Mouse (Mus musculus): ENCODE results near the gene Unc50. TPM values are rescaled to one million over a fixed set of nuclear protein-coding genes. Genes with fewer than 3 reads are reported as not detected.

The Unc50 gene
- polyA plus RNA-seq, 1 experiment from 2014 or later = 144 TPM

GRCm38 (mm10) chr1:37479759-37480158, 49.8 kb downstream of the Unc50 start:
- H3K9ac ChIP-seq (replicated peaks; ENCODE audit: low read length) = no peak overlapping the region
- H3K4me3 ChIP-seq (ENCODE audit: low read length) = no peak overlapping the region
- H3K4me1 ChIP-seq (ENCODE audit: insufficient read depth, low read length) = 0 out of 2 replicates have a peak, but pooled peaks cover 3% of the 10 kb centered on the region
- H3K36me3 ChIP-seq (ENCODE audit: insufficient read depth, low read length) = no peaks in the 10 kb centered on the region
- H3K27me3 ChIP-seq (ENCODE audit: insufficient read depth, low read length) = no peaks in the 10 kb centered on the region
- ATAC-seq (ENCODE audit: low FRiP score, low TSS enrichment) = no peak
- no peak overlapping the region for H3K4me2 ChIP-seq (replicated peaks; ENCODE audit: low read depth, low read length)
- WGBS = 71% methylated on average over 8 of the region's 8 CpGs
- 0 out of 2 replicates have a peak, but pooled peaks cover 2% of the 10 kb centered on the region for H3K9me3 ChIP-seq (ENCODE audit: low read length)
- no peak overlapping the region for H3K27ac ChIP-seq (ENCODE audit: low read length)

- H3K4me1 ChIP-seq (ENCODE audit: insufficient read depth, low read length) = 0 out of 2 replicates have a peak, but pooled peaks cover 3% of the 10 kb centered on the region
- no peaks in the 10 kb centered on the region for H3K36me3 ChIP-seq (ENCODE audit: insufficient read depth, low read length)
- 0 out of 2 replicates have a peak, but pooled peaks cover 2% of the 10 kb centered on the region for H3K9me3 ChIP-seq (ENCODE audit: low read length)
- WGBS = 82% methylated on average over 6 of the region's 6 CpGs
- no peaks in the 10 kb centered on the region for H3K27me3 ChIP-seq (ENCODE audit: insufficient read depth, low read length)
- H3K4me2 ChIP-seq (replicated peaks; ENCODE audit: low read depth, low read length) = no peak overlapping the region
- no peak overlapping the region for H3K9ac ChIP-seq (replicated peaks; ENCODE audit: low read length)
- H3K27ac ChIP-seq (ENCODE audit: low read length) = no peak overlapping the region
- ATAC-seq (ENCODE audit: low FRiP score, low TSS enrichment) = no peak
- H3K4me3 ChIP-seq (ENCODE audit: low read length) = no peak overlapping the region
These were observed 50.8 kb downstream of the Unc50 start for GRCm38 (mm10) chr1:37480731-37481130.

GRCm38 (mm10) chr1:37481331-37481730, 51.4 kb downstream of the Unc50 start:
- no peaks in the 10 kb centered on the region for H3K4me1 ChIP-seq (ENCODE audit: insufficient read depth, low read length)
- no peak overlapping the region for H3K9ac ChIP-seq (replicated peaks; ENCODE audit: low read length)
- no peaks in the 10 kb centered on the region for H3K36me3 ChIP-seq (ENCODE audit: insufficient read depth, low read length)
- no peak overlapping the region for H3K27ac ChIP-seq (ENCODE audit: low read length)
- H3K4me2 ChIP-seq (replicated peaks; ENCODE audit: low read depth, low read length) = no peak overlapping the region
- no peak overlapping the region for H3K4me3 ChIP-seq (ENCODE audit: low read length)
- H3K9me3 ChIP-seq (ENCODE audit: low read length) = 0 out of 2 replicates have a peak, but pooled peaks cover 2% of the 10 kb centered on the region
- no peak for ATAC-seq (ENCODE audit: low FRiP score, low TSS enrichment)
- WGBS = 89% methylated on average over 2 of the region's 2 CpGs
- H3K27me3 ChIP-seq (ENCODE audit: insufficient read depth, low read length) = no peaks in the 10 kb centered on the region

- no peak overlapping the region for H3K27ac ChIP-seq (ENCODE audit: low read length)
- H3K4me3 ChIP-seq (ENCODE audit: low read length) = no peak overlapping the region
- H3K9ac ChIP-seq (replicated peaks; ENCODE audit: low read length) = no peak overlapping the region
- no peaks in the 10 kb centered on the region for H3K4me1 ChIP-seq (ENCODE audit: insufficient read depth, low read length)
- 0 out of 2 replicates have a peak, but pooled peaks cover 2% of the 10 kb centered on the region for H3K9me3 ChIP-seq (ENCODE audit: low read length)
- WGBS = 89% methylated on average over 4 of the region's 4 CpGs
- no peaks in the 10 kb centered on the region for H3K36me3 ChIP-seq (ENCODE audit: insufficient read depth, low read length)
- no peak for ATAC-seq (ENCODE audit: low FRiP score, low TSS enrichment)
- H3K4me2 ChIP-seq (replicated peaks; ENCODE audit: low read depth, low read length) = no peak overlapping the region
- H3K27me3 ChIP-seq (ENCODE audit: insufficient read depth, low read length) = no peaks in the 10 kb centered on the region
These were observed 54.7 kb downstream of the Unc50 start for GRCm38 (mm10) chr1:37484612-37485011.

- no peak overlapping the region for H3K27ac ChIP-seq (ENCODE audit: low read length)
- H3K4me2 ChIP-seq (replicated peaks; ENCODE audit: low read depth, low read length) = no peak overlapping the region
- H3K36me3 ChIP-seq (ENCODE audit: insufficient read depth, low read length) = no peaks in the 10 kb centered on the region
- no peaks in the 10 kb centered on the region for H3K4me1 ChIP-seq (ENCODE audit: insufficient read depth, low read length)
- H3K4me3 ChIP-seq (ENCODE audit: low read length) = no peak overlapping the region
- H3K9ac ChIP-seq (replicated peaks; ENCODE audit: low read length) = no peak overlapping the region
- no peak for ATAC-seq (ENCODE audit: low FRiP score, low TSS enrichment)
- no peaks in the 10 kb centered on the region for H3K27me3 ChIP-seq (ENCODE audit: insufficient read depth, low read length)
- WGBS = 88% methylated on average over 1 of the region's 1 CpGs
- 0 out of 2 replicates have a peak, but pooled peaks cover 2% of the 10 kb centered on the region for H3K9me3 ChIP-seq (ENCODE audit: low read length)
These were observed 56.5 kb downstream of the Unc50 start for GRCm38 (mm10) chr1:37486439-37486838.

GRCm38 (mm10) chr1:37486994-37487393, 57.1 kb downstream of the Unc50 start:
- 80% methylated on average over 3 of the region's 3 CpGs for WGBS
- ATAC-seq (ENCODE audit: low FRiP score, low TSS enrichment) = no peak
- no peaks in the 10 kb centered on the region for H3K27me3 ChIP-seq (ENCODE audit: insufficient read depth, low read length)
- H3K9me3 ChIP-seq (ENCODE audit: low read length) = 0 out of 2 replicates have a peak, but pooled peaks cover 2% of the 10 kb centered on the region
- no peaks in the 10 kb centered on the region for H3K4me1 ChIP-seq (ENCODE audit: insufficient read depth, low read length)
- H3K4me3 ChIP-seq (ENCODE audit: low read length) = no peak overlapping the region
- H3K27ac ChIP-seq (ENCODE audit: low read length) = no peak overlapping the region
- no peaks in the 10 kb centered on the region for H3K36me3 ChIP-seq (ENCODE audit: insufficient read depth, low read length)
- no peak overlapping the region for H3K4me2 ChIP-seq (replicated peaks; ENCODE audit: low read depth, low read length)
- no peak overlapping the region for H3K9ac ChIP-seq (replicated peaks; ENCODE audit: low read length)

GRCm38 (mm10) chr1:37488531-37488930, 58.6 kb downstream of the Unc50 start:
- H3K9me3 ChIP-seq (ENCODE audit: low read length) = no peaks in the 10 kb centered on the region
- ATAC-seq (ENCODE audit: low FRiP score, low TSS enrichment) = no peak
- no peak overlapping the region for H3K4me2 ChIP-seq (replicated peaks; ENCODE audit: low read depth, low read length)
- WGBS = 83% methylated on average over 12 of the region's 12 CpGs
- no peak overlapping the region for H3K9ac ChIP-seq (replicated peaks; ENCODE audit: low read length)
- H3K27ac ChIP-seq (ENCODE audit: low read length) = no peak overlapping the region
- no peaks in the 10 kb centered on the region for H3K36me3 ChIP-seq (ENCODE audit: insufficient read depth, low read length)
- H3K27me3 ChIP-seq (ENCODE audit: insufficient read depth, low read length) = no peaks in the 10 kb centered on the region
- no peaks in the 10 kb centered on the region for H3K4me1 ChIP-seq (ENCODE audit: insufficient read depth, low read length)
- H3K4me3 ChIP-seq (ENCODE audit: low read length) = no peak overlapping the region

Other genes starting within 250 kb of the Unc50 start
- gene Cnga3, start 215.7 kb upstream of the Unc50 start, polyA plus RNA-seq (2015; fragmentation: Nextera tagmentation; extraction: Ambion mirVana) = 0.07 and 0.18 TPM in 2 replicates
- 19.2 and 21.3 TPM in 2 replicates for gene Inpp4a, start 130.3 kb upstream of the Unc50 start, polyA plus RNA-seq (2015; fragmentation: Nextera tagmentation; extraction: Ambion mirVana)
- 59.9 and 60.1 TPM in 2 replicates for gene Coa5, start within 50 bp of the Unc50 start, polyA plus RNA-seq (2015; fragmentation: Nextera tagmentation; extraction: Ambion mirVana)
- 6.7 and 8.3 TPM in 2 replicates for gene Mgat4a, start 110.9 kb downstream of the Unc50 start, polyA plus RNA-seq (2015; fragmentation: Nextera tagmentation; extraction: Ambion mirVana)

Data from kidney, embryonic 16.5 days (tissue).